Mouse (Mus musculus) liver, embryonic 13.5 days (tissue): ENCODE data around the gene Pcnt. TPM values are rescaled to one million over a fixed set of nuclear protein-coding genes. Genes with fewer than 3 reads are reported as not detected.
A peak's percentile ranks its signal among the peaks of the same experiment; 100 is the strongest.

Experiments
- ATAC-seq: fragments of 200-750 bp; cut with Nextera tagmentation; 2 replicates; pipeline ENCODE4 v1.8.0; 2017; ENCODE audit warnings: low read depth, mild to moderate bottlenecking, moderate number of reproducible peaks, moderate library complexity
- DNase-seq: peaks from one replicate; pipeline ENCODE4 v3.0.0; 2022
- H3K27ac ChIP-seq: fragments of 300-500 bp; sonication (generic); 2 replicates; pipeline ENCODE4 v1.5.1; 2015; ENCODE audit warnings: moderate library complexity, mild to moderate bottlenecking, inconsistent platforms
- H3K27me3 ChIP-seq: fragments of 300-500 bp; sonication (generic); 2 replicates; pipeline ENCODE4 v1.6.1; 2015; ENCODE audit warnings: mild to moderate bottlenecking, inconsistent platforms
- H3K36me3 ChIP-seq: fragments of 300-500 bp; sonication (generic); 2 replicates; pipeline ENCODE4 v1.6.1; 2015; ENCODE audit warnings: mild to moderate bottlenecking, inconsistent platforms
- H3K4me1 ChIP-seq: fragments of 300-500 bp; sonication (generic); replicated peaks from 2 replicates; pipeline ENCODE4 v1.6.1; 2015; ENCODE audit warnings: inconsistent platforms
- H3K4me2 ChIP-seq: fragments of 300-500 bp; sonication (generic); 2 replicates; pipeline ENCODE4 v1.6.1; 2015; ENCODE audit warnings: inconsistent platforms, mild to moderate bottlenecking, moderate library complexity
- H3K4me3 ChIP-seq: fragments of 300-500 bp; sonication (generic); replicated peaks from 2 replicates; pipeline ENCODE4 v1.5.1; 2015; ENCODE audit warnings: mild to moderate bottlenecking, inconsistent platforms
- H3K9ac ChIP-seq: fragments of 300-500 bp; sonication (generic); 2 replicates; pipeline ENCODE4 v1.6.1; 2015; ENCODE audit warnings: mild to moderate bottlenecking, inconsistent platforms
- H3K9me3 ChIP-seq: fragments of 300-500 bp; sonication (generic); replicated peaks from 2 replicates; pipeline ENCODE4 v1.6.1; 2016; ENCODE audit warnings: inconsistent platforms
- WGBS: fragments of 180-500 bp; shearing (Covaris S2); methylation state at CpG from one replicate; pipeline ENCODE4 v1.1.7; 2015; ENCODE audit not compliant: insufficient replicate concordance; 5-methylcytosine and 5-hydroxymethylcytosine counted together
- polyA plus RNA-seq: library from polyadenylated mRNA; unstranded; fragments of >200 nt; fragmentation: Nextera tagmentation; extraction: Ambion mirVana; gene quantifications from 2 replicates; pipeline ENCODE4 v1.2.1, GENCODE M21; 2015

The Pcnt gene
- polyA plus RNA-seq, 1 experiment from 2014 or later, result 8.3 TPM

- H3K4me2 ChIP-seq, result no peak overlapping the region
- no peak for DNase-seq
- no peak overlapping the region for H3K27ac ChIP-seq
- no peaks in the 10 kb centered on the region for H3K4me1 ChIP-seq
- peaks cover 7% of the 10 kb centered on the region; the same call in 1 of the 2 replicates for H3K36me3 ChIP-seq
- H3K27me3 ChIP-seq, result no peaks in the 10 kb centered on the region
- H3K4me3 ChIP-seq, result no peak overlapping the region
- no peak for ATAC-seq
- H3K9me3 ChIP-seq, result 0 out of 2 replicates have a peak, but pooled peaks cover 3% of the 10 kb centered on the region
- WGBS, result 29% methylated on average over 5 of the region's 5 CpGs
- H3K9ac ChIP-seq, result no peak overlapping the region
Observed at GRCm38 (mm10) chr10:76455289-76455688, 12.7 kb upstream of the Pcnt start.

- Histone ChIP-seq H3K27me3 (no peaks in the 10 kb centered on the region), H3K4me3 (no peak within 1 kb of the TSS)
- WGBS, result 69% methylated on average over 5 of the region's 5 CpGs
Observed at GRCm38 (mm10) chr10:76448851-76449250, 6.3 kb upstream of the Pcnt start, which contains the start of gene 2610028H24Rik. Gene 2610028H24Rik, plus strand, starts transcription at chr10:76449081.

GRCm38 (mm10) chr10:76447406-76448229, 5.0 kb upstream of the Pcnt start:
- Histone ChIP-seq H3K4me2 (no peak overlapping the region), H3K36me3 (no peaks in the 10 kb centered on the region), H3K4me1 (peaks cover 38% of the 10 kb centered on the region), H3K27me3 (no peaks in the 10 kb centered on the region), H3K9ac (no peak overlapping the region), H3K9me3 (no peaks in the 10 kb centered on the region), H3K27ac (0 out of 2 replicates have a peak overlapping the region, but pooled peaks have one; percentile 9), H3K4me3 (no peak overlapping the region)
- ATAC-seq, result no peak
- 63% methylated on average over 15 of the region's 15 CpGs for WGBS
- no peak for DNase-seq

More at GRCm38 (mm10) chr10:76448851-76449250, 6.3 kb upstream of the Pcnt start, which contains the start of gene 2610028H24Rik:
- no peaks in the 10 kb centered on the region for H3K36me3 ChIP-seq
- H3K9ac ChIP-seq, result no peak within 1 kb of the TSS
- H3K9me3 ChIP-seq, result no peaks in the 10 kb centered on the region
- H3K27ac ChIP-seq, result no peak within 1 kb of the TSS
- no peak within 1 kb of the TSS for H3K4me2 ChIP-seq
- peaks cover 30% of the 10 kb centered on the region for H3K4me1 ChIP-seq
- no peak for ATAC-seq
- no peak for DNase-seq

GRCm38 (mm10) chr10:76445996-76446681, 3.6 kb upstream of the Pcnt start:
- Histone ChIP-seq H3K4me2 (no peak overlapping the region), H3K36me3 (no peaks in the 10 kb centered on the region), H3K9me3 (no peaks in the 10 kb centered on the region), H3K9ac (0 out of 2 replicates have a peak overlapping the region, but pooled peaks have one; percentile 0), H3K4me1 (peaks cover 45% of the 10 kb centered on the region), H3K27ac (peak overlapping the region; percentile 71), H3K27me3 (no peaks in the 10 kb centered on the region), H3K4me3 (no peak overlapping the region)
- WGBS, result 21% methylated on average over 4 of the region's 4 CpGs
- peak; percentile 24 for DNase-seq
- no peak for ATAC-seq

GRCm38 (mm10) chr10:76440281-76440680, 2.3 kb downstream of the Pcnt start, which contains the start of gene AC141477.1:
Gene AC141477.1, minus strand, starts transcription at chr10:76440444.
- DNase-seq (no peak), ATAC-seq (no peak)
- Histone ChIP-seq H3K9ac (peak within 1 kb of the TSS; percentile 87; the same call in 1 of the 2 replicates), H3K4me1 (peaks cover 30% of the 10 kb centered on the region), H3K9me3 (no peaks in the 10 kb centered on the region), H3K36me3 (peaks cover 56% of the 10 kb centered on the region), H3K4me2 (peak within 1 kb of the TSS; percentile 85), H3K27me3 (no peaks in the 10 kb centered on the region), H3K27ac (no peak within 1 kb of the TSS), H3K4me3 (peak within 1 kb of the TSS; percentile 85)
- WGBS, result 90% methylated on average over 17 of the region's 17 CpGs

- 86% methylated on average over 9 of the region's 9 CpGs for WGBS
- Histone ChIP-seq H3K27me3 (no peaks in the 10 kb centered on the region), H3K4me2 (no peak overlapping the region), H3K27ac (no peak overlapping the region), H3K9ac (no peak overlapping the region), H3K4me1 (peaks cover 29% of the 10 kb centered on the region), H3K36me3 (peaks cover 66% of the 10 kb centered on the region), H3K4me3 (no peak overlapping the region), H3K9me3 (no peaks in the 10 kb centered on the region)
- DNase-seq (no peak), ATAC-seq (no peak)
Observed at GRCm38 (mm10) chr10:76439107-76439890, 3.3 kb downstream of the Pcnt start.

- no peaks in the 10 kb centered on the region for H3K9me3 ChIP-seq
- 83% methylated on average over 11 of the region's 11 CpGs for WGBS
- ATAC-seq (no peak), DNase-seq (no peak)
- H3K9ac ChIP-seq, result no peak overlapping the region
- H3K4me1 ChIP-seq, result no peaks in the 10 kb centered on the region
- H3K4me3 ChIP-seq, result no peak overlapping the region
- no peak overlapping the region for H3K27ac ChIP-seq
- H3K27me3 ChIP-seq, result no peaks in the 10 kb centered on the region
- H3K36me3 ChIP-seq, result peaks cover 100% of the 10 kb centered on the region
- H3K4me2 ChIP-seq, result no peak overlapping the region
Observed at GRCm38 (mm10) chr10:76433925-76434324, 8.7 kb downstream of the Pcnt start.

GRCm38 (mm10) chr10:76425674-76426073, 16.9 kb downstream of the Pcnt start:
- Histone ChIP-seq H3K9me3 (no peaks in the 10 kb centered on the region), H3K36me3 (peaks cover 97% of the 10 kb centered on the region), H3K4me2 (no peak overlapping the region), H3K9ac (no peak overlapping the region), H3K4me3 (no peak overlapping the region), H3K4me1 (no peaks in the 10 kb centered on the region), H3K27me3 (no peaks in the 10 kb centered on the region), H3K27ac (no peak overlapping the region)
- WGBS, result 86% methylated on average over 7 of the region's 7 CpGs
- DNase-seq, result no peak
- no peak for ATAC-seq

GRCm38 (mm10) chr10:76416811-76417210, 25.8 kb downstream of the Pcnt start:
- H3K4me1 ChIP-seq, result peaks cover 2% of the 10 kb centered on the region; the same call in 1 of the 2 replicates
- no peaks in the 10 kb centered on the region for H3K27me3 ChIP-seq
- no peak overlapping the region for H3K27ac ChIP-seq
- no peak overlapping the region for H3K4me2 ChIP-seq
- DNase-seq (no peak), ATAC-seq (no peak)
- peaks cover 97% of the 10 kb centered on the region for H3K36me3 ChIP-seq
- H3K4me3 ChIP-seq, result no peak overlapping the region
- 91% methylated on average over 12 of the region's 12 CpGs for WGBS
- no peak overlapping the region for H3K9ac ChIP-seq
- no peaks in the 10 kb centered on the region for H3K9me3 ChIP-seq

GRCm38 (mm10) chr10:76408520-76408919, 34.1 kb downstream of the Pcnt start:
- ATAC-seq (no peak), DNase-seq (no peak)
- WGBS, result 89% methylated on average over 10 of the region's 10 CpGs
- Histone ChIP-seq H3K27me3 (no peaks in the 10 kb centered on the region), H3K4me1 (no peaks in the 10 kb centered on the region), H3K27ac (no peak overlapping the region), H3K4me3 (no peak overlapping the region), H3K9me3 (no peaks in the 10 kb centered on the region), H3K36me3 (peaks cover 94% of the 10 kb centered on the region), H3K9ac (no peak overlapping the region), H3K4me2 (no peak overlapping the region)

- Histone ChIP-seq H3K9ac (no peak overlapping the region), H3K4me3 (no peak overlapping the region), H3K27me3 (no peaks in the 10 kb centered on the region), H3K27ac (no peak overlapping the region), H3K4me1 (no peaks in the 10 kb centered on the region), H3K9me3 (no peaks in the 10 kb centered on the region), H3K36me3 (peaks cover 84% of the 10 kb centered on the region), H3K4me2 (no peak overlapping the region)
- WGBS, result 93% methylated on average over 12 of the region's 12 CpGs
- ATAC-seq, result no peak
- DNase-seq, result no peak
Observed at GRCm38 (mm10) chr10:76392596-76392995, 50.0 kb downstream of the Pcnt start.
